Mouse (Mus musculus) myocyte (in vitro differentiated cells): ENCODE data around the gene Tnfsf10. TPM values are rescaled to one million over a fixed set of nuclear protein-coding genes. Genes with fewer than 3 reads are reported as not detected.

Experiments used
- H3K27me3 ChIP-seq: one replicate; pipeline ENCODE4 v1.6.1; 2011; ENCODE audit not compliant: control insufficient read depth, insufficient read depth, insufficient read length
- H3K36me3 ChIP-seq: one replicate; pipeline ENCODE4 v1.6.1; 2011; ENCODE audit not compliant: control insufficient read depth, insufficient read depth
- H3K4me2 ChIP-seq: one replicate; pipeline ENCODE4 v1.6.1; 2011; ENCODE audit warnings: low read depth, control low read depth
- H3K4me3 ChIP-seq: one replicate; pipeline ENCODE4 v1.5.1; 2011; ENCODE audit warnings: mild to moderate bottlenecking, control low read depth, moderate library complexity
- H3K79me2 ChIP-seq: one replicate; pipeline ENCODE4 v1.6.1; 2011; ENCODE audit not compliant: control insufficient read depth, insufficient read depth
- H3ac ChIP-seq: one replicate; pipeline ENCODE4 v1.6.1; 2011; ENCODE audit not compliant: control insufficient read depth, insufficient read length
- CEBPB ChIP-seq: IDR thresholded peaks from 2 replicates; pipeline ENCODE4 v1.6.1; 2011; ENCODE audit warnings: mild to moderate bottlenecking, moderate library complexity; ENCODE audit not compliant: poor library complexity, insufficient read depth, severe bottlenecking
- E2F4 ChIP-seq: IDR thresholded peaks from one replicate; pipeline ENCODE4 v1.6.1; 2011; ENCODE audit warnings: mild to moderate bottlenecking, control low read depth, moderate library complexity; ENCODE audit not compliant: insufficient read depth
- MAX ChIP-seq: IDR thresholded peaks from one replicate; pipeline ENCODE4 v1.6.1; 2011; ENCODE audit warnings: low read depth, mild to moderate bottlenecking, control low read depth
- MYOD1 ChIP-seq, 3 experiments: IDR thresholded peaks; one replicate each; pipeline ENCODE4 v1.6.1; 2011; ENCODE audit warnings: control low read depth in 2 of 3, low read depth in 2 of 3, mild to moderate bottlenecking in 2 of 3, moderate library complexity in 1 of 3; ENCODE audit not compliant: insufficient read length in 2 of 3, control insufficient read depth in 1 of 3
- MYOG ChIP-seq, 3 experiments: IDR thresholded peaks; one replicate each; pipeline ENCODE4 v1.6.1; 2011; ENCODE audit warnings: control low read depth in 2 of 3, low read depth in 2 of 3, mild to moderate bottlenecking in 2 of 3; ENCODE audit not compliant: insufficient read length in 2 of 3, control insufficient read depth in 1 of 3, insufficient read depth in 1 of 3
- POLR2A ChIP-seq: IDR thresholded peaks from one replicate; pipeline ENCODE4 v1.6.1; 2011; ENCODE audit warnings: low read depth, mild to moderate bottlenecking, control low read depth, moderate library complexity; ENCODE audit not compliant: insufficient read length
- POLR2AphosphoS2 ChIP-seq: IDR thresholded peaks from one replicate; pipeline ENCODE4 v1.6.1; 2011; ENCODE audit warnings: low read depth, control low read depth; ENCODE audit not compliant: insufficient read length
- REST ChIP-seq: IDR thresholded peaks from one replicate; pipeline ENCODE4 v1.6.1; 2011; ENCODE audit warnings: mild to moderate bottlenecking, control low read depth, moderate library complexity; ENCODE audit not compliant: insufficient read depth, insufficient read length
- SRF ChIP-seq: IDR thresholded peaks from one replicate; pipeline ENCODE4 v1.6.1; 2011; ENCODE audit warnings: low read depth; ENCODE audit not compliant: control insufficient read depth, insufficient read length
- TCF12 ChIP-seq: IDR thresholded peaks from one replicate; pipeline ENCODE4 v1.6.1; 2011; ENCODE audit warnings: mild to moderate bottlenecking, control low read depth; ENCODE audit not compliant: poor library complexity, insufficient read depth, severe bottlenecking
- TCF3 ChIP-seq: IDR thresholded peaks from one replicate; pipeline ENCODE4 v1.6.1; 2011; ENCODE audit warnings: low read depth, control low read depth; ENCODE audit not compliant: insufficient read length
- USF1 ChIP-seq: IDR thresholded peaks from one replicate; pipeline ENCODE4 v1.6.1; 2011; ENCODE audit warnings: low read depth, mild to moderate bottlenecking, control low read depth, moderate library complexity
- polyA plus RNA-seq: library from polyadenylated mRNA; unstranded; fragments of >200 nt; fragmentation: generic; extraction: Trizol; gene quantifications from one replicate; pipeline ENCODE4 v1.2.1, GENCODE M21; 2012; ENCODE audit warnings: missing spikeins

The Tnfsf10 gene
- polyA plus RNA-seq, 1 experiment: not detected

DNA sequence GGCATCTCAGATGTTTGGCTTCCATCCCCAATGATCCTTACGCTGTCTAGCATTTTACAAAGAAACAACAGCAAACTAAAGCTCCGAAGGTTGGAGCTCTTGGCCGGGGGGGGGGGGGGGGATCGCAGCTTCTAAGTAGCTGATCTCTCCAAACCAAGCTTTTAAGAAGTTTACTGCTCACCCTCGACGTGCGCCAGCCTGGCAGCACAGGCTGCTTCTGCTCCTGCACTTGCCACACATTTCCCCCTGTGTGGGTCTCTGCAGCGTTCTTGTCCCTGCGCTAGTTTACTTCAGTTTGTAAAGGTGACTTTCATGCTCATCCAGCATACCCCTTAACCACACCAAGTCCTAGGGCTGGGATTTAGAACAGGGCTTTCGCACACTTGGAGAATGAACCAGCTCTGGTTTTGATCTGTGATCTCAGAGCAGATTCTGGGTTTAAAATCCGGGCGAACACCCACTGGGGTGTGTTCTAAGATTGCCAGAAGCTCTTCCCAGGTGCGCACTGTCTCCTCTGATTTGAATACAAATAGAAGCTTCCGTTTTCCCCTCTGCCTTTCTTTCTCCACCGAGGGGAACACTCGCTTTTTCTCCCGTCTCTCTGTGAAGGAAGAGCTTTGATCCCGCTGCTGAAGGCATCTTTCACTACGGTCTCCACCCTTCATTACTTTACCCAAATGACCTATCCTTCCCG lies 53.9 kb downstream of the Tnfsf10 start:
- no peak overlapping the region for H3K4me2 ChIP-seq
- no peak for TF ChIP-seq USF1
- TF ChIP-seq TCF12: no peak
- TF ChIP-seq TCF3: no peak
- TF ChIP-seq E2F4: no peak
- no peak for TF ChIP-seq MYOD1 (IDR thresholded peaks at IDR 0.05; ENCODE audit: control insufficient read depth in 1 of 3, insufficient read length in 2 of 3, low read depth in 2 of 3)
- TF ChIP-seq POLR2A: no peak
- no peak for TF ChIP-seq REST
- no peak for TF ChIP-seq MAX
- no peak for TF ChIP-seq SRF
- H3ac ChIP-seq: no peak overlapping the region
- H3K79me2 ChIP-seq: no peaks in the 10 kb centered on the region
- H3K36me3 ChIP-seq: no peaks in the 10 kb centered on the region
- peaks cover 11% of the 10 kb centered on the region for H3K27me3 ChIP-seq
- no peak overlapping the region for H3K4me3 ChIP-seq

DNA sequence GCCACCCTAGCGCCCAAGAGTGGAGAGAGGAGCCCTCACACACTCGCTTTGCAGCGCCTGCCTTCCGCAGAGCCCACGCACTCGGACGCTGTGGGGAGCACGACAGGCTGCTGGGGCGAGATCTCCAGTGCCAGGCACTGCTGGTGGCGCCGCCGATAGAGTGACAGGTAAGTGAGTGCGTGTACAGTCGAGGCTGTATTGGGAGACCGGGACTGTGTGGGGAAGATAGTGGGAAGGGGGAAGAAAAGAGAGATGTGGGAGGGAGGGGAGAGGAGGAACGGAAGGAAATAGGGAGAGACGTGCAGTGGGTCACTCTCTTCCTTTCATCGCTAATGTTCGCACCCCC lies 54.4 kb downstream of the Tnfsf10 start, which contains the start of gene Ghsr:
TSS of gene Ghsr (plus strand) at position 76 of the 346 bp plus-strand sequence.
- no peaks in the 10 kb centered on the region for H3K36me3 ChIP-seq
- H3K27me3 ChIP-seq: peaks cover 11% of the 10 kb centered on the region
- no peak for TF ChIP-seq POLR2AphosphoS2
- no peak within 1 kb of the TSS for H3K4me3 ChIP-seq
- H3ac ChIP-seq: no peak within 1 kb of the TSS
- H3K79me2 ChIP-seq: no peaks in the 10 kb centered on the region
- no peak within 1 kb of the TSS for H3K4me2 ChIP-seq

DNA sequence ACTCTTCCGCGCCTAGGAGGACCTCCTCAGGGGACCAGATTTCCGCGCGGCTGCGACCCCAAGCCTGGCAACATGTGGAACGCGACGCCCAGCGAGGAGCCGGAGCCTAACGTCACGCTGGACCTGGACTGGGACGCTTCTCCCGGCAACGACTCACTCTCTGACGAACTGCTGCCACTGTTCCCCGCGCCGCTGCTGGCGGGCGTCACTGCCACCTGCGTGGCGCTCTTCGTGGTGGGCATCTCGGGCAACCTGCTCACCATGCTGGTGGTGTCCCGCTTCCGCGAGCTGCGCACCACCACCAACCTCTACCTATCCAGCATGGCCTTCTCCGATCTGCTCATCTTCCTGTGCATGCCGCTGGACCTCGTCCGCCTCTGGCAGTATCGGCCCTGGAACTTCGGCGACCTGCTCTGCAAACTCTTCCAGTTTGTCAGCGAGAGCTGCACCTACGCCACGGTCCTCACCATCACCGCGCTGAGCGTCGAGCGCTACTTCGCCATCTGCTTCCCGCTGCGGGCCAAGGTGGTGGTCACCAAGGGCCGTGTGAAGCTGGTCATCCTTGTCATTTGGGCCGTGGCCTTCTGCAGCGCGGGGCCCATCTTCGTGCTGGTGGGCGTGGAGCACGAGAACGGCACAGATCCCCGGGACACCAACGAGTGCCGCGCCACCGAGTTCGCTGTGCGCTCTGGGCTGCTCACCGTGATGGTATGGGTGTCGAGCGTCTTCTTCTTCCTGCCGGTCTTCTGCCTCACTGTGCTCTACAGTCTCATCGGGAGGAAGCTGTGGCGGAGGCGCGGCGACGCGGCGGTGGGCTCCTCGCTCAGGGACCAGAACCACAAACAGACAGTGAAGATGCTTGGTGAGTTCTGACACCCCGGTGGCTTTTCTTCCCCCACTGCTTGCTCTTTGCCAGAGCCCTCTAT lies 55.2 kb downstream of the Tnfsf10 start:
- H3K4me2 ChIP-seq: no peak overlapping the region
- no peaks in the 10 kb centered on the region for H3K79me2 ChIP-seq
- no peak overlapping the region for H3K4me3 ChIP-seq
- no peak overlapping the region for H3ac ChIP-seq
- TF ChIP-seq POLR2A (no peak), SRF (no peak), E2F4 (no peak), MYOG (IDR thresholded peaks at IDR 0.05; ENCODE audit: control insufficient read depth in 1 of 3, insufficient read depth in 1 of 3, insufficient read length in 2 of 3, low read depth in 2 of 3) (no peak), POLR2AphosphoS2 (no peak), MYOD1 (IDR thresholded peaks at IDR 0.05; ENCODE audit: control insufficient read depth in 1 of 3, insufficient read length in 2 of 3, low read depth in 2 of 3) (no peak)
- H3K36me3 ChIP-seq: no peaks in the 10 kb centered on the region
- peaks cover 11% of the 10 kb centered on the region for H3K27me3 ChIP-seq

DNA sequence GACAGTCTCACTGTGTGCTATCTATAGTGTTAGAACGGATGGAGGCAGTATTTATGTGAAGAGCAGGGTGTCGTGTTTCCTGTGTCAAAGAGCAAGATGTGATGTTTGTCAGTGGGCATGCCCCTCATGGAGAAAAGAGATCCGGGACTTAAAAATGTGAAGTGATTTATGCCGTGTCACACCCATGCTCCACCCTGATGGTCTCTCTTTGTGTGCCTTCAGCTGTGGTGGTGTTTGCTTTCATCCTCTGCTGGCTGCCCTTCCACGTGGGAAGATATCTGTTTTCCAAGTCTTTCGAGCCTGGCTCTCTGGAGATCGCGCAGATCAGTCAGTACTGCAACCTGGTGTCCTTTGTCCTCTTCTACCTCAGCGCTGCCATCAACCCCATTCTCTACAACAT lies 57.6 kb downstream of the Tnfsf10 start:
- TF ChIP-seq REST: no peak
- no peak for TF ChIP-seq CEBPB
- TF ChIP-seq TCF12: no peak
- TF ChIP-seq POLR2AphosphoS2: no peak
- H3K36me3 ChIP-seq: no peaks in the 10 kb centered on the region
- H3K79me2 ChIP-seq: no peaks in the 10 kb centered on the region
- peaks cover 11% of the 10 kb centered on the region for H3K27me3 ChIP-seq
- no peak overlapping the region for H3ac ChIP-seq
- H3K4me2 ChIP-seq: no peak overlapping the region
- H3K4me3 ChIP-seq: no peak overlapping the region

DNA sequence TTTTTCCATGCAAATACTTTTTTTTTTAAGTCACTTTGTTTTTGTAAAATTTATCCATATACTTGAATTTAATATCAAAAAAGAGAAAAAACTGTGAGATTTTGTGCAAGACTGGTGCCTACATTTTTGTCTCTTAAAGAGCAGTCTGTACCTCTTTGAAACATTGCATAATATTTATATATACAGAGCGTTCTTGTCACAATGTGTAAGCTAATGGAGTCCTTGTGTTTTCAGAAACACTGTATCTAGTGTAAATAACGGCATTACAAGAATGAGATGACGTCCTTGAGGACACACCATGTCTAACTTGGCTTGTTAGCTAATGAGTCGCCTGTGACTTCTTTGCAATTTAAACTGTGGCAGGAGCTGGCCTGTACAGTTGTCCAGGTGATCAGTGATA lies 61.1 kb downstream of the Tnfsf10 start:
- H3ac ChIP-seq: no peak overlapping the region
- TF ChIP-seq MYOG (IDR thresholded peaks at IDR 0.05; ENCODE audit: control insufficient read depth in 1 of 3, insufficient read depth in 1 of 3, insufficient read length in 2 of 3, low read depth in 2 of 3): no peak
- peaks cover 6% of the 10 kb centered on the region for H3K27me3 ChIP-seq
- H3K36me3 ChIP-seq: no peaks in the 10 kb centered on the region
- no peak overlapping the region for H3K4me2 ChIP-seq
- H3K4me3 ChIP-seq: no peak overlapping the region
- H3K79me2 ChIP-seq: no peaks in the 10 kb centered on the region
